Mouse (Mus musculus) limb, embryonic 14.5 days (tissue): ENCODE data around the gene Rnf223. TPM values are rescaled to one million over a fixed set of nuclear protein-coding genes. Genes with fewer than 3 reads are reported as not detected.
A peak's percentile ranks its signal among the peaks of the same experiment; 100 is the strongest.

Source experiments
- ATAC-seq: fragments of 200-750 bp; cut with Nextera tagmentation; 2 replicates; pipeline ENCODE4 v1.8.0; 2017; ENCODE audit warnings: low read depth, moderate number of reproducible peaks, moderate TSS enrichment; ENCODE audit not compliant: low FRiP score
- DNase-seq: peaks from one replicate; pipeline ENCODE4 v3.0.0-alpha.2; 2015; ENCODE audit warnings: low spot score
- H3K27ac ChIP-seq: fragments of 300-500 bp; sonication (generic); replicated peaks from 2 replicates; pipeline ENCODE4 v1.5.1; 2014; ENCODE audit warnings: low read depth, mild to moderate bottlenecking, low read length, moderate library complexity, mixed read lengths
- H3K27me3 ChIP-seq: fragments of 300-500 bp; sonication (generic); 2 replicates; pipeline ENCODE4 v1.6.1; 2014; ENCODE audit warnings: low read length, mixed read lengths; ENCODE audit not compliant: control insufficient read depth, insufficient read depth
- H3K36me3 ChIP-seq: fragments of 300-500 bp; sonication (generic); 2 replicates; pipeline ENCODE4 v1.6.1; 2014; ENCODE audit warnings: mild to moderate bottlenecking, low read length, moderate library complexity, mixed read lengths; ENCODE audit not compliant: control insufficient read depth, insufficient read depth
- H3K4me1 ChIP-seq: fragments of 300-500 bp; sonication (generic); 2 replicates; pipeline ENCODE4 v1.6.1; 2014; ENCODE audit warnings: antibody characterized with exemption, low read length, mixed read lengths; ENCODE audit not compliant: control insufficient read depth, insufficient read depth
- H3K4me2 ChIP-seq: fragments of 300-500 bp; sonication (generic); replicated peaks from 2 replicates; pipeline ENCODE4 v1.6.1; 2014; ENCODE audit warnings: low read depth, mild to moderate bottlenecking, low read length, moderate library complexity; ENCODE audit not compliant: severe bottlenecking
- H3K4me3 ChIP-seq: fragments of 300-500 bp; sonication (generic); replicated peaks from 2 replicates; pipeline ENCODE4 v1.5.1; 2014; ENCODE audit warnings: low read length
- H3K9ac ChIP-seq: fragments of 300-500 bp; sonication (generic); 2 replicates; pipeline ENCODE4 v1.6.1; 2014; ENCODE audit warnings: mild to moderate bottlenecking, low read depth, low read length, moderate library complexity; ENCODE audit not compliant: severe bottlenecking
- H3K9me3 ChIP-seq: fragments of 300-500 bp; sonication (generic); 2 replicates; pipeline ENCODE4 v1.6.1; 2016; ENCODE audit warnings: low read length; ENCODE audit not compliant: control insufficient read depth
- POLR2A ChIP-seq: fragments of 200-500 bp; IDR thresholded peaks from 2 replicates; pipeline ENCODE4 v1.8.0; 2012; ENCODE audit warnings: inconsistent platforms, mild to moderate bottlenecking, moderate library complexity, borderline replicate concordance; ENCODE audit not compliant: insufficient read depth, insufficient read length; ENCODE audit errors: extremely low read depth
- WGBS: fragments of 180-500 bp; shearing (Covaris S2); extraction: QIAGEN DNeasy Blood & Tissue Kit; methylation state at CpG from one replicate; pipeline ENCODE4 v1.1.7; 2014; 5-methylcytosine and 5-hydroxymethylcytosine counted together
- polyA plus RNA-seq, 2 experiments: library from polyadenylated mRNA; depleted of rRNA in 1 of 2; stranded (reverse) in 1 of 2; unstranded in 1 of 2; fragments of >200 nt; fragmentation: Nextera tagmentation in 1 of 2; extraction: Ambion mirVana in 1 of 2; gene quantifications; 2 replicates each; pipeline versions ENCODE4 v1.2.1 to v1.2.3; 2012 to 2014

Gene Rnf223
- polyA plus RNA-seq, 2 experiments, result 0.61 to 1.5 TPM

DNA sequence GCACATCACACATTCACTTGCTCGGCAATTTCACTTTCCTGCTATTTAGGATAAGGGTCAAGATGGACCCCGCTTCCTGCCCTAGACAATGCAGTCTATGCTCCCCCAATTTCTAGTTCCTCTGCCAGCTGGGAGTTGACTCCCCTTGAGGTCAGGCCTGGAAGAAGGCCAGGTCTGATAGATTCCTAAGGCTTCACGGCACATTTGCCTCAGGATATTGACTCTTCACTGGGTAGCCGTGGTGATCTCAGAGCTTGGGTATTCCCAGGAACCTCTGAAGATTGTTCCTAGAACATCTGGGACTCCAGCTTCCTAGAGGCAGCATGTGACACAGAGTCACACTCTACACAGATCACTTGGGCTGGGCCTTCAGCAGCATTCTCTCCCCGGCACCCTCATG lies 1.6 kb upstream of the Rnf223 start:
- Histone ChIP-seq H3K9me3 (no peaks in the 10 kb centered on the region), H3K27me3 (no peaks in the 10 kb centered on the region), H3K27ac (no peak overlapping the region), H3K9ac (no peak overlapping the region), H3K36me3 (peaks cover 27% of the 10 kb centered on the region), H3K4me1 (no peaks in the 10 kb centered on the region), H3K4me3 (no peak overlapping the region), H3K4me2 (no peak overlapping the region)
- 84% methylated on average over 5 of the region's 5 CpGs for WGBS
- DNase-seq (no peak), ATAC-seq (no peak)
- TF ChIP-seq POLR2A, result no peak

DNA sequence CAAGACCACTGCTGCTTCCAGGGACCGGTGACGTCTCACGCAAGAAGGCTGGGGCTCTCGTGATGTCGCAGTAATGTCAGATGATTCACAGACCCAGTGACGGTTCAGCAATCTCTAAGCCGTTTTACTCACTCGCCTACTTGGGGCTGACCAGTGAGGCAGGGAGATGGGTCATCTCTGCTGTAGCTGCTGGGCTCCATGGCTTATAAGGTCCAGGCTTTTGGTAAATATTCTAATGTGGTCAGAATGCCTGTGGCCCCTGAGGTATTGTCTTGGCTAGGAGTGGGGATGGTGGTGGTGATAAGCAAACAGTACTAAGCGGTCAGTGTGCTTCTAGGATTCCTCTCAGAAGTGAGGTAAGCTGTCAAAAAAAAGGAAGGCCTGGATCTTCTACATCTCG lies 627 bp downstream of the Rnf223 start:
- H3K9ac ChIP-seq, result no peak overlapping the region
- DNase-seq (no peak), ATAC-seq (no peak)
- H3K4me2 ChIP-seq, result no peak overlapping the region
- no peak for TF ChIP-seq POLR2A
- H3K36me3 ChIP-seq, result peaks cover 5% of the 10 kb centered on the region
- H3K27ac ChIP-seq, result no peak overlapping the region
- H3K9me3 ChIP-seq, result no peaks in the 10 kb centered on the region
- WGBS, result 79% methylated on average over 10 of the region's 10 CpGs
- H3K4me1 ChIP-seq, result no peaks in the 10 kb centered on the region
- H3K4me3 ChIP-seq, result no peak overlapping the region
- no peaks in the 10 kb centered on the region for H3K27me3 ChIP-seq

DNA sequence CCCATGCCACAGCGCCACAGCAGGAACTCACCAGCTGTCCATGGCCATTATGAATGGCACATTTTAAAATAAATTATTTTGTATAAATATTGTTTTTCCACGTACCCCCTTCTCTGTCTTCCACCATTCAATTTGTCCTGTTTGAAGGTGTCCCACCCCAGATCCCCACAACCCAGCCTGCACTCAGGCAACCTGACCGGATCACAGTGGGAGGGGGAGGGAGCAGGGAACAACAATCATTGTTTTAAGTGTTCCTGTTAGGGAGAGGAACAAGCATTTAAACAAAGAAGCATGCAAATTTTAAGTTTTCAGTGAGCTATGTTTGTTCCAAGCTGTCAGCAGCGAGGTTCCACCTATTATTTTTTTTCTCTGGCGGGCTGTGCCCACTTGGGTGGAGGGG lies 3.0 kb downstream of the Rnf223 start:
- ATAC-seq (no peak), DNase-seq (no peak)
- Histone ChIP-seq H3K9me3 (no peaks in the 10 kb centered on the region), H3K36me3 (no peaks in the 10 kb centered on the region), H3K4me3 (no peak overlapping the region), H3K27ac (no peak overlapping the region), H3K4me1 (no peaks in the 10 kb centered on the region), H3K4me2 (no peak overlapping the region), H3K27me3 (no peaks in the 10 kb centered on the region), H3K9ac (peak overlapping the region; percentile 21; the same call in 1 of the 2 replicates)
- 63% methylated on average over 5 of the region's 5 CpGs for WGBS
- no peak for TF ChIP-seq POLR2A

DNA sequence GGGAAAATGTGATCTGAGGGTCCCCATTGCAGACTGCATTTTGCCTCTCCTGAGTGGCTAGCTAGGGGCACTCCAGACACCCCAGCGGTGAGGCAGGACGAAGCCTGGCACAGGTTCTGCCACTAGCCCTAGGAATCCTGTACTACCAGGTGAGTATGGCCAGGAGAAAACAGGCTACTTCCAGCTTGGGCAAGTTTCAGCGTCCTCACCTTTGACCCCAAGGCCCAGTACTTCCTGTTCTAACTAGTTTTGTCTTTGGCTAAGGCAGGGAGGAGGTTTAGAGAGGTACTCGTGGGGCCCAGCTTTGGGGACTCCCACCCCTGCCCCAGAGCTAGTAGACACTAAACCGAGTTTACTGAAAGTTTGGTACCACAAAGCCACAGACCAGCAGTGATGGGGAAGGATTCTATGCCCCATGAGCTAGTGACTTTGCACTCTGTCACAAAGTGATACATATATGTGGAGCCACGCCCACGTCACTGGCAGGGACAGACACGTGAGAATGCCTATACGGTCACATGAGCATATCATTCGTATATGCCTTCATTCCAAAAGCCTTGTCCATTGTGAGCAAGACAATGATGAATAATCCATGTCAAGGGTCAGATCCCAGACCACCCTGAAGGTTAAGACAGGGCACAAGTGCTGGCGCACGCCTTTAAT lies 3.8 kb downstream of the Rnf223 start:
- WGBS, result 76% methylated on average over 12 of the region's 12 CpGs

DNA sequence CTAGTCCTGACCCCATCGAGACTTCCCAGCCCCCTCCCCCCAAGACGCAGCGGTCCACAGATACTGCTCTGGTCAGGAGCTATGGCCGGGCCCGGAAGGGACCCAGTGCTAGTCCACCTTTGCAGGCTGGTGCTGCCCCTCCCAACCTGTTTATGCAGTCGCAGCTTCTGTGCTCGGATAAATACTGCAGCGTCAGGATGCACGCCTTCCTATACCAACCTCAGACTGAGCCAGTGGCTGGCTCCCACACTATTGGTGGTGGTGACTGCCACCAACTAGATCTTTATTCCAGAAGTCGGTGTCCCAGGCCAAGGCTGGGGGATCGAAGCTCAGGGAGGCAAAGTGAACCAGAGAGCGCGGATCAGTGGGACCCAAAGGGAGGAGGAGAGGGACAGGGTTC lies 4.8 kb downstream of the Rnf223 start:
- H3K9me3 ChIP-seq, result no peaks in the 10 kb centered on the region
- no peaks in the 10 kb centered on the region for H3K36me3 ChIP-seq
- H3K9ac ChIP-seq, result no peak overlapping the region
- no peaks in the 10 kb centered on the region for H3K27me3 ChIP-seq
- H3K4me1 ChIP-seq, result no peaks in the 10 kb centered on the region
- ATAC-seq (no peak), DNase-seq (no peak)
- TF ChIP-seq POLR2A, result no peak
- H3K4me2 ChIP-seq, result no peak overlapping the region
- H3K4me3 ChIP-seq, result no peak overlapping the region
- H3K27ac ChIP-seq, result no peak overlapping the region
- 91% methylated on average over 13 of the region's 13 CpGs for WGBS

More for the DNA sequence above, 3.8 kb downstream of the Rnf223 start:
- no peak for TF ChIP-seq POLR2A
- Histone ChIP-seq H3K27ac (no peak overlapping the region), H3K9me3 (no peaks in the 10 kb centered on the region), H3K4me1 (no peaks in the 10 kb centered on the region), H3K4me2 (no peak overlapping the region), H3K36me3 (no peaks in the 10 kb centered on the region), H3K9ac (no peak overlapping the region), H3K27me3 (no peaks in the 10 kb centered on the region), H3K4me3 (no peak overlapping the region)
- DNase-seq (no peak), ATAC-seq (no peak)
